9 mouse cellular contexts compared by ENCODE assay signal in genomic region chr4:56088701-56089100, GRCm38 (mm10).
DNase-seq lines count a peak whose midpoint lies in the region; ATAC-seq lines count a peak whose summit lies in the region.
"Had no signal": no experiment of that assay in that cellular context is flagged by ENCODE, and none has a peak within 500 bp of the region (broad histone marks: within the 10 kb centered on the region; RNA-seq: fewer than 3 reads in every experiment).

No protein-coding gene starts in this region.

- H3K4me3 ChIP-seq in embryonic facial prominence, embryonic 10.5 days: no peak overlapping the region
- H3K4me3 ChIP-seq in hindbrain, embryonic 15.5 days: no peak overlapping the region
- no peak overlapping the region for H3K4me3 ChIP-seq in heart, embryonic 11.5 days (ENCODE audit: low read depth, low read length)

- ATAC-seq in hindbrain, embryonic 15.5 days (ENCODE audit: low FRiP score, low read depth): peak; percentile 83
- no peak for ATAC-seq in erythroid progenitor cell, adult 5-6 weeks (replicated peaks; ENCODE audit: low FRiP score, poor library complexity, severe bottlenecking)
- ATAC-seq in heart, embryonic 11.5 days (replicated peaks; ENCODE audit: insufficient number of reproducible peaks, low FRiP score, low TSS enrichment): no peak

- peak; percentile 54 for DNase-seq in cerebellum, adult 11 months
- peak; percentile 54 for DNase-seq in embryonic facial prominence, embryonic 10.5 days (ENCODE audit: low spot score)
- peak; percentile 30 for DNase-seq in neural tube, embryonic 10.5 days (ENCODE audit: extremely low spot score, low spot score)
- no peak for DNase-seq in heart, postnatal 25 days (ENCODE audit: low spot score)
- no peak for DNase-seq in kidney, postnatal 14 days

- no peaks in the 10 kb centered on the region for H3K27me3 ChIP-seq in embryonic facial prominence, embryonic 10.5 days (replicated peaks; ENCODE audit: low read depth, poor library complexity, severe bottlenecking)
- H3K27me3 ChIP-seq in hindbrain, embryonic 15.5 days: no peaks in the 10 kb centered on the region
- H3K27me3 ChIP-seq in heart, embryonic 11.5 days (ENCODE audit: control insufficient read depth, insufficient read depth, low read length): no peaks in the 10 kb centered on the region

- H3K4me2 ChIP-seq in hindbrain, embryonic 15.5 days: no peak overlapping the region
- no peak overlapping the region for H3K4me2 ChIP-seq in heart, embryonic 11.5 days

- intact Hi-C loops in heart, postnatal 25 days (cut with DNase I): no loop called here

- H3K4me1 ChIP-seq in embryonic facial prominence, embryonic 10.5 days: peaks cover 10% of the 10 kb centered on the region
- 0 out of 2 replicates have a peak, but pooled peaks cover 6% of the 10 kb centered on the region for H3K4me1 ChIP-seq in hindbrain, embryonic 15.5 days (replicated peaks)
- no peaks in the 10 kb centered on the region for H3K4me1 ChIP-seq in heart, embryonic 11.5 days (ENCODE audit: control insufficient read depth, insufficient read depth, low read length)

- H3K27ac ChIP-seq in embryonic facial prominence, embryonic 10.5 days (replicated peaks): no peak overlapping the region
- H3K27ac ChIP-seq in hindbrain, embryonic 15.5 days (replicated peaks): 0 out of 2 replicates have a peak overlapping the region, but pooled peaks have one; percentile 15
- no peak overlapping the region for H3K27ac ChIP-seq in heart, embryonic 11.5 days (ENCODE audit: low read depth, low read length)

- WGBS in embryonic facial prominence, embryonic 10.5 days: 38% methylated on average over 4 of the region's 4 CpGs
- WGBS in hindbrain, embryonic 15.5 days: 18% methylated on average over 4 of the region's 4 CpGs
- 45% methylated on average over 4 of the region's 4 CpGs for WGBS in heart, embryonic 11.5 days (ENCODE audit: insufficient replicate concordance)

- H3K9ac ChIP-seq in hindbrain, embryonic 15.5 days: no peak overlapping the region
- no peak overlapping the region for H3K9ac ChIP-seq in heart, embryonic 11.5 days (ENCODE audit: low read depth, low read length)

- no peaks in the 10 kb centered on the region for H3K9me3 ChIP-seq in embryonic facial prominence, embryonic 10.5 days
- no peaks in the 10 kb centered on the region for H3K9me3 ChIP-seq in hindbrain, embryonic 15.5 days
- no peaks in the 10 kb centered on the region for H3K9me3 ChIP-seq in heart, embryonic 11.5 days (replicated peaks; ENCODE audit: control insufficient read depth, low read length)

- H3K36me3 ChIP-seq in embryonic facial prominence, embryonic 10.5 days (replicated peaks): no peaks in the 10 kb centered on the region
- H3K36me3 ChIP-seq in hindbrain, embryonic 15.5 days: no peaks in the 10 kb centered on the region
- no peaks in the 10 kb centered on the region for H3K36me3 ChIP-seq in heart, embryonic 11.5 days (ENCODE audit: control insufficient read depth, insufficient read depth, low read length)
- H3K36me3 ChIP-seq: G1E had no signal

Comparison
In these comparisons a context has a peak if more than half of its experiments do, and no peak if none do; other contexts are left out.
1. DNase-seq: peak in cerebellum, adult 11 months (single experiment), embryonic facial prominence, embryonic 10.5 days (single experiment) and neural tube, embryonic 10.5 days (single experiment); none in heart, postnatal 25 days (single experiment) and kidney, postnatal 14 days (single experiment).